Mouse (Mus musculus): Measurements from ENCODE around the gene Pcsk5.
A peak's percentile ranks its signal among the peaks of the same experiment; 100 is the strongest.

The Pcsk5 gene

GRCm38 (mm10) chr19:17837471-17837859, at the start of gene Pcsk5:
TSS of gene Pcsk5 (minus strand) at chr19:17837632.
- peak; percentile 64 to 69 for DNase-seq

DNA sequence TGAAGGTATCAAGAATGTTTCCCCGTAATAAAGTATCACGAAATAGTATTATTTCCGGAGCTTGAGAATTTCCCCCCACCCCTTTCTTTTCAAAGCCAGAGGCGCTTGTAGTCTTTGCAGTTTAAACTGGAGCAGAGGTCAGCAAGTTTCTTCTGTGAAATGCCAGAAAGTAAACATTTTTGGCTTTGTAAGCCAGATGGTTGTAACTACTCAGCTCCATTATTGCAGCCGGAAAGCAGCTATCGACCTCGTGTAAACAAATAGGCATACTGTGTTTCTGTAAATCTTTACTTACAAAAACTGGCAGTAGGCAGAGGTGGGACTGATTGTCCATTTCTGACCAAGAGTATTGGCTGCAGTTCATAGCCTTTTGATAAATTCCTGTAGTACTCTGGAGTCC, 38.4 kb upstream of the Pcsk5 start:
- no peak for DNase-seq

DNA sequence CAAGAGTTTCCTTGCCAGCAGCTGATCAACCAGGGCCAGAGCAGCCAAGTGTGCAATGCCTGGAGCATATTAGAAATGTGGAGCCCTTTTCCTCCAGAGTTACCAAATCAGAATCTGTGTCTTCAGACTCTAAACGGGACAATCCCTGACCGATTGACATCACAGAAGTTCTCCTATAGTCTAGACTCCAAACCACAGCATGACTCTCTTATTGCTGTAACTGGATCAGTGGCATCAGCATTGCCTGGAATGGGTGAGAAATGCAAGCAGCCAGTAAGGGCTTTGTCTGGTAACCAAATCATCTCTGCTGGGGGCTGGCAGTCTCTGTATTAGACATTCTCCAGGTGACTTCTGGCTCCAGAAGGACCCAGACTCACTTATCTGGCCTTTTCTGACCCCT, 37.0 kb upstream of the Pcsk5 start:
- DNase-seq: no peak

- no peak for DNase-seq
Measured at GRCm38 (mm10) chr19:17873755-17874154, 36.3 kb upstream of the Pcsk5 start.

- DNase-seq: no peak
Measured at GRCm38 (mm10) chr19:17866317-17866891, 29.0 kb upstream of the Pcsk5 start.

GRCm38 (mm10) chr19:17860351-17861014, 23.1 kb upstream of the Pcsk5 start:
- no peak for DNase-seq

GRCm38 (mm10) chr19:17856741-17857140, 19.3 kb upstream of the Pcsk5 start:
- DNase-seq: no peak

DNA sequence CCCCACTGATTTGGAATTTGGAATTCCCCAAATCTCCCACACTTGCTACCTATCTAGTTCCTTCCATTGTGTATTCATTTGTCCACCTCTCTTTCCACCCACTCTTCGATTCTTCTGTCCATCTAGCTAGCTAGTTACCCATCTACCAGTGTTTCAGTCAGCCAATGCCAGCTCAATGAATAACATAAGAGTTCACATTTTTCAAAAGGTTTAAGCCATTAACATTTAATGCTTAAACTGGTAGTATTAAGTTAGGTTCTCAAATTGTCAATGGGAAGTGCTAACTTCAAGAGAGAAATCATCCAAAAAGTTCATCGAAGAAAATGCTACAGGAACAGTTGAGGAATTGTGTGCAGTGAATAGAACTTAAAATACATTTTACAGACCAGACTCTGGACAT, 11.0 kb upstream of the Pcsk5 start:
- no peak for DNase-seq

DNA sequence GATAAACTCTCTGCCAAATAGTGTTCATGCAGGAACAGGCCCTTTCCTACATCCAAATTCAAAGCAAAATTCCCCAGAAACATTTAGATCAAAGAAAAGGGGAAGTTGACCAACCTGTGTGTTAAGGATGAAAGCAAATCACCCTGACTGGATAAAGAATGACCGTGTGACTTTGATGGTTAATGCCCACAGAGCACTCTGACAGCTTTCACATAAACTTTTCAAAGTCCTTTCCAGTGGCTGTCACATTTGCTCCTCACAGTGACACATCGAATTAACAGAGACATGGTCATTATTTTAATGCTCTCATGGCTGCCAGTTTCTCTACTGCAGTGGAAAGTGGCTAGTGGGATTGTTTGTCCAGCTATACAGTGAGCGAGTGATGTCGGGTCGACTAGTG, 8.5 kb upstream of the Pcsk5 start:
- DNase-seq: no peak

- DNase-seq: no peak
Measured at GRCm38 (mm10) chr19:17841586-17841985, 4.2 kb upstream of the Pcsk5 start.

- no peak for DNase-seq
Measured at GRCm38 (mm10) chr19:17839856-17840255, 2.4 kb upstream of the Pcsk5 start.

DNA sequence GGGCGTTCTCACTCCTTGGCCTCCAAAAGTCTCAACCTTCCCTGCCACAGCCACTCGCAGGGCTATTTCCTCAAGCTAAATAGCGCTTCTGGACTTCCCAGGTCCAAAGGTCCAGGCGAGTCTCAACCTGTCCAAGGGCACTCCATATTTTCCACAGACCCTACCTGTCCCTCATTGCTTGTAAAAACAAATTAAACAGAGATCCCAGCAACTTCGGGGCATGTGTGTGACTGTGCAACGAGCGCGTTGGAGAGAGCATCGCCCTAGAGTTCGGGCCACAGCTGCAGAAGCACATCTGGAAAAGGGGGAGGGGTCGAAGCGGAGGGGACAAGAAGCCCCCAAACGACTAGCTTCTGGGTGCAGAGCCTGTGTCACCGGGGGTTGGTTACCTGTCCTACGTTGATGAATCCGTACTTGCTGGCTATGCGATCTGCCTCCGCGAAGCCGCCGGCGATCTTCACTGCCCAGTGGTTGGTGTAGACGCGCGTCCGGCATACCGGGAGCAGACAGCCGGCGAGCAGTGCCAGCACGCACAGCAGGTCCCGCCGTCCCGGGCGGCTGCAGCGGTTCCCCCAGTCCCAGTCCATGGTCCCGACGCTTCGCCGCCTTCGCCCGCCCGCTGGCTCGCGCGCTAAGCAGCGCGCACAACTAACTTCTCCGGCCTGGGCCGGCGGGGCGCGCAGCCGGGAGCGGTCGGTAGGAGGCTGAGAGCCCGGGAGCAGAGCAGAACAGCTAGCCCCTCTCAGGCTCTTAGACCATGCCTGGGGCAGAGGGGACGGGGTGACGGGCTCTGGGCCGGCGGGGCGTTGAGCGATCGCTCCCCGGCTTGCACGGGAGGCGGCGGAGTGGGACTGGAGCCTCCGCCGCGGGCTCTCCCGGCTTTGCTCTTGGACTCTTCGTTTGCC, 614 bp downstream of the Pcsk5 start:
- peak in 1 of 2 experiments; percentile 41 for DNase-seq

GRCm38 (mm10) chr19:17835681-17836565, 1.5 kb downstream of the Pcsk5 start:
- peak in 1 of 2 experiments; percentile 7 for DNase-seq

DNA sequence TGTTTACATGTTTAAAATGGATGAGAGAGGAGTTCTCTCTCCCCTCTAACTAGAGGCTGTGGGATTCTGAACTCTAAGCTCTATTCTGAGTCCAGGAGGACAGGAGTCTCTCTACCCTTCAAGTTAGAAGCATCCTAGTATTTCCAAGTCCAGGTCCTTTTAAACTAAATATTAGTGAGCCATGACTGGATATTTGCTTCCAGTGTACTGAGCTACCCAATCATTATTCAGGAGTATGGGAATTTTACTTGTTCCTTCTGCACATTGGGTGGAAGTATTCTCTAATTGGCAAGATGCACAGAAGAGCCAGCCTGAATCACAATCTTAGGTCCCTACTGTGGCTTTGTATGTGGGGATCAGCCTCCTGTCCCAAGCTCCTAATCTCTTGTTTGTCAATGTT, 2.5 kb downstream of the Pcsk5 start:
- no peak for DNase-seq

DNA sequence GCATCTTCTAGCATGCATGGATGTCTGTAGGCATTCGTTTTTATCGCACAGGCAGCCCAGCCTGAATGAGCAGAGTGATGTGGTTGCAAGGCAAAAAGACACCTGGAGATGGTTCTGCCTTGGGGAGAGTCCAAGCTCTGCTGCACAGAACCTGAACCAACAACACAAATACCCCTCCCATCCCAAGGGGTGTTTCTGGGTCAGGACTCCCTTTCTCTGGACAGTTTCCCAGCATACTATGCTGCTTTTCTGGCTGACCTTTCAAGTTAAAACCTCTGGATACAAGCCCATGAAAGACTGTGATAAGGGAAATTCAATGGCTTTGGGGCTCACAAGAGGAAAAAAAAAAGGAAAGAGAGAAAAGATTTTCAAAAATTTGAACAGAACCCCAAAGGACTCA, 6.1 kb downstream of the Pcsk5 start:
- no peak for DNase-seq

DNA sequence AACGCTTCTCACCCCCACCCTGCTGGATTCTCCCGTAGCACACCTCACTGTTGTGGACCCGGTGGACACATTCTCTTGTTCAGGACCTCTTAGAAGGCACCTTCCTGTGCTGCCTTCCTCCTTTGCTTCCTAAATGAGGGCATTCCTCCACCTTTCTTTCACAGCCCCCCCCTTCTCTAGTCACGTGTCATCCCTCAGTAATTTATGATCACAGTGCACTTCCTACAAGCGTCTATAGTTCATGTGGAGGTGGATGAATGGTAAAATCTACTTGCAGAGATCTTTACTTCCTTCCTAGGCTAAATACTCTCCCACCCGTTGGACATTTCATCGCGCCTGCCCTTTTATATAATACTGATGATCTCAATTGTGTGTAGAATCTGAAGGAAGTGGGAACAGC, 9.0 kb downstream of the Pcsk5 start:
- DNase-seq: no peak

GRCm38 (mm10) chr19:17826694-17827093, 10.7 kb downstream of the Pcsk5 start:
- no peak for DNase-seq

GRCm38 (mm10) chr19:17820046-17820445, 17.4 kb downstream of the Pcsk5 start:
- no peak for DNase-seq

- peak; percentile 10 to 26 for DNase-seq
Measured at GRCm38 (mm10) chr19:17819081-17819480, 18.4 kb downstream of the Pcsk5 start.

DNA sequence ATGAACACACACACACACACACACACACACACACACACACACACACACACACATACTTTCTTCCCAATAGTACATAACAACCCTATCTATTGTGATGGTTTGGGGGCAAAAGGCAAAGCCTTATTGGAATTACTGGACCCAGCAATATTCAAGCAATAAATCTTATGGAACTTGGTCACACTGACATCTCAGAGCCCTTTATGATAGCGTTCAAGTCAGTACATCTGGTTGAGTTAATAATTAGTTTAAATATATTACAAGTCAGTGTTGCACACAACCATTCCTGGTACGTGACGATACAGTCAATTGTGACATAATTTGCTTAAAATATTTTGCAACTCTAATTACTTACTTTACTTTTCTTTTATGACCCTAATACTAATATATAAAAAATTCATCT, 22.4 kb downstream of the Pcsk5 start:
- no peak for DNase-seq

GRCm38 (mm10) chr19:17813449-17813990, 23.9 kb downstream of the Pcsk5 start:
- DNase-seq: no peak

DNA sequence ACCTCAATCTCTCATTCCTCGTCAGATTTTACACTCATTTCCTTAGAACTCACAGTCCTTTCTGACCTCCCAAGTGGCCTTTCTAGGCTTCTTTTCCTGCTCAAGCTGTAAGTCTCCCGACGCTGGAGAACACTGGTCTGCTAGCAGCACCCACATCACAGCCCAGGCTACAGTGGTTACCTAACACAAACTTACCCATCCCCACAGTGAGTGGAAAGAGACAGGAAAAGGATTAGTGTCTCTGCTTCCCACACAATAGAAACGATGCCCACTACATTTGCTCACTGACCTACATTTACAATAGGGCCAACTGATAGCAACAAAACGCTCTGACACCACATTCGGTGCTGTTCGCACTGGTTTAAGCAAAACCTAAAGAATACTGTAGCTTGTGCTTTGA, 24.8 kb downstream of the Pcsk5 start:
- DNase-seq: no peak

DNA sequence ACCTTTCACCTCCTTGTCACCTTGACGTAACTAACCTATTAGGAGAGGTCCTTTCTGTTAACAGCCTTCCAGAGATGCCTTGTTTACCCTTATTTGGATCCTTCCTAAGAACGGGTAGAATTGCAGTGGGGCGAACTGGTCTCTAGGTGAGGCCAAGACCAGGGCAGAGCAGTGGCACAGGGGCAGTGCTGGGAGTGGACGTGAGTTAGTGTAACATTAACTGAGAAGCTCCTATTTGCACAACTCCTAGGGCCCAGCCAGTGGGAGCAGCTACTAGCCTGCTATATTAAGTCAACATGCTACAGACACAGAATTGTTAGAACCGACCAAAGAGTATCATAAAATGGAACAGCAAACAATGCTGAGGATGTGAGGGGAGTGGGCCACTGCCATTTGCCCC, 30.8 kb downstream of the Pcsk5 start:
- DNase-seq: no peak

Data from cerebellum, adult 18-20 months (tissue).